Mouse (Mus musculus) MEL (cell line): ENCODE data around the gene Olfr561.

Experiments used
- CTCF ChIP-seq, 3 experiments: IDR thresholded peaks in 2 of 3; conservative IDR thresholded peaks in 1 of 3; 2 replicates each; pipeline ENCODE4 v1.5.1; 2011 to 2012; ENCODE audit warnings: low read length in 3 of 3, low read depth in 2 of 3, mild to moderate bottlenecking in 2 of 3, improper control_type of control experiment in 1 of 3, inconsistent platforms in 1 of 3, mixed read lengths in 1 of 3, moderate library complexity in 1 of 3; ENCODE audit not compliant: control insufficient read depth in 1 of 3, insufficient read depth in 1 of 3, poor library complexity in 1 of 3, severe bottlenecking in 1 of 3
- E2F4 ChIP-seq: IDR thresholded peaks from 2 replicates; pipeline ENCODE4 v1.6.1; 2011; ENCODE audit warnings: low read depth, low read length, improper control_type of control experiment, borderline replicate concordance
- EP300 ChIP-seq, 2 experiments: IDR thresholded peaks; 2 replicates each; pipeline ENCODE4 v1.6.1; 2011; ENCODE audit warnings: improper control_type of control experiment in 2 of 2, low read length in 2 of 2, low read depth in 1 of 2, mild to moderate bottlenecking in 1 of 2
- GABPA ChIP-seq: IDR thresholded peaks from 2 replicates; pipeline ENCODE4 v1.6.1; 2012; ENCODE audit warnings: low read depth, mild to moderate bottlenecking, inconsistent platforms, low read length, improper control_type of control experiment, moderate library complexity
- MAFK ChIP-seq: IDR thresholded peaks from 2 replicates; pipeline ENCODE4 v1.6.1; 2011; ENCODE audit warnings: low read depth, mild to moderate bottlenecking, low read length, improper control_type of control experiment, borderline replicate concordance
- MAX ChIP-seq: IDR thresholded peaks from 2 replicates; pipeline ENCODE4 v1.6.1; 2011; ENCODE audit warnings: low read length, improper control_type of control experiment
- MAZ ChIP-seq: IDR thresholded peaks from 2 replicates; pipeline ENCODE4 v1.6.1; 2012; ENCODE audit warnings: low read depth, mild to moderate bottlenecking, inconsistent platforms, low read length, improper control_type of control experiment
- MYB ChIP-seq: IDR thresholded peaks from 2 replicates; pipeline ENCODE4 v1.6.1; 2011; ENCODE audit warnings: mild to moderate bottlenecking, low read depth, low read length, improper control_type of control experiment
- NRF1 ChIP-seq: IDR thresholded peaks from 2 replicates; pipeline ENCODE4 v1.6.1; 2014; ENCODE audit warnings: low read depth, mild to moderate bottlenecking, inconsistent platforms, low read length, improper control_type of control experiment, moderate library complexity; ENCODE audit not compliant: poor library complexity, insufficient read depth, severe bottlenecking
- POLR2A ChIP-seq, 2 experiments: IDR thresholded peaks; 2 replicates each; pipeline ENCODE4 v1.6.1; 2011 to 2012; ENCODE audit warnings: low read length in 2 of 2, mild to moderate bottlenecking in 2 of 2, control low read depth in 1 of 2, improper control_type of control experiment in 1 of 2, low read depth in 1 of 2, moderate library complexity in 1 of 2; ENCODE audit not compliant: control insufficient read depth in 1 of 2, insufficient read depth in 1 of 2, poor library complexity in 1 of 2
- POLR2AphosphoS5 ChIP-seq: IDR thresholded peaks from 2 replicates; pipeline ENCODE4 v1.6.1; 2012; ENCODE audit warnings: low read depth, borderline replicate concordance, mild to moderate bottlenecking, inconsistent platforms, low read length, moderate library complexity, mixed read lengths
- SMC3 ChIP-seq: IDR thresholded peaks from 2 replicates; pipeline ENCODE4 v1.6.1; 2011; ENCODE audit warnings: low read depth, low read length, improper control_type of control experiment
- TAL1 ChIP-seq: IDR thresholded peaks from 2 replicates; pipeline ENCODE4 v1.6.1; 2012; ENCODE audit warnings: mild to moderate bottlenecking, inconsistent platforms, low read length, moderate library complexity, mixed read lengths
- ZMIZ1 ChIP-seq: IDR thresholded peaks from 2 replicates; pipeline ENCODE4 v1.6.1; 2012; ENCODE audit warnings: low read depth, mild to moderate bottlenecking, inconsistent platforms, low read length, improper control_type of control experiment, moderate library complexity

DNA sequence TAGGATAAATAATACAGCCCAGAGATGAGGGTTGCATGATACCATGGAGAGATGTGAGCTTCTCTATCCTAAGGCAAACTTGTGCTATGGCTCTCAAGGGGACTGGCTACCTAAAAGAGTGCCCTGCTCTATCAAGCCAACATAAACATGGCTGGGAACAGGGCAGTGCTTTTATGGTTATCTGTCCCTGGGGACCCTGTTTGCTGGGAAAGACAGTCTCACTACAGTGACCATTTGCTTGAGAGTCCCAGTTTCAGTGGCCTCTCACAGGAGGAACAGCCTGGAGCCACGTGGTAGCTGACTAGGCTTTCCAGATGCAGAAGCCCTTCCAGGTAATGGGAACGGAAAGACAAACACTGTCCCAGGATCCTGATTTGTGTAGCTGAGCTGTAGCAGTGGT, 33.3 kb upstream of the Olfr561 start:
- no peak for TF ChIP-seq E2F4
- TF ChIP-seq POLR2A (IDR thresholded peaks at IDR 0.05; ENCODE audit: control insufficient read depth in 1 of 2, insufficient read depth in 1 of 2, low read depth in 1 of 2, low read length in 2 of 2, poor library complexity in 1 of 2) = no peak
- no peak for TF ChIP-seq TAL1
- TF ChIP-seq NRF1 = no peak
- TF ChIP-seq MAX = no peak
- no peak for TF ChIP-seq ZMIZ1
- no peak for TF ChIP-seq EP300 (IDR thresholded peaks at IDR 0.05; ENCODE audit: low read depth in 1 of 2, low read length in 2 of 2)
- no peak for TF ChIP-seq CTCF (IDR thresholded peaks at IDR 0.05 in 2 of 3, conservative IDR thresholded peaks at IDR 0.05 in 1 of 3; ENCODE audit: control insufficient read depth in 1 of 3, insufficient read depth in 1 of 3, low read depth in 2 of 3, low read length in 3 of 3, poor library complexity in 1 of 3, severe bottlenecking in 1 of 3)
- TF ChIP-seq MYB = no peak
- TF ChIP-seq MAFK = no peak
- TF ChIP-seq POLR2AphosphoS5 = no peak
- no peak for TF ChIP-seq GABPA
- no peak for TF ChIP-seq MAZ
- TF ChIP-seq SMC3 = no peak
